Mouse (Mus musculus): ENCODE results near the gene Ksr2.
"Not testable (repeated sequence)": the region's sequence is repeated elsewhere in the genome, so short reads cannot be mapped to it uniquely, and the experiment has no call there.

Ksr2 gene

GRCm38 (mm10) chr5:117546694-117547268 lies 133.0 kb downstream of the Ksr2 start:
- no peak for DNase-seq

- DNase-seq, result no peak
Measured at GRCm38 (mm10) chr5:117550992-117551391, 137.2 kb downstream of the Ksr2 start.

DNA sequence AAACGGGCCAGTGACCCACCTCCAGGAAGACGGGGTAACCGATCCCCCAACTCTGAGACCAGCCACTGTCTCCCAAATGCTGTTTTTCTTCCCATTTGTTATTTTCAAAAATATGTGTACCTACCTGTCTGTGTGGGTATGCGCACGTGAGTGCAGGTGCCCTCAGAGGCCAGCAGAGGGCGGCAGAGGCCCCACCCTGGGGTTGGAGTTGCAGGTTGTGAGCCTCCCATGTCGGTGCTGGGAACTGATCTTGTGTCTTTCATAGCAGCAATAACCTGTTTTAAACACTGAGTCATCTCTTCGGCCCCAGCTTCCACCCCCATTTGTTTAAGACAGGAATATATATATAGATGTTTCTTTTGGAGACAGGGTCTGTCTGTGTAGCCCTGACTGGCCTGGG lies 138.3 kb downstream of the Ksr2 start:
- no peak for DNase-seq

GRCm38 (mm10) chr5:117554505-117554904 lies 140.7 kb downstream of the Ksr2 start:
- no peak for DNase-seq

DNA sequence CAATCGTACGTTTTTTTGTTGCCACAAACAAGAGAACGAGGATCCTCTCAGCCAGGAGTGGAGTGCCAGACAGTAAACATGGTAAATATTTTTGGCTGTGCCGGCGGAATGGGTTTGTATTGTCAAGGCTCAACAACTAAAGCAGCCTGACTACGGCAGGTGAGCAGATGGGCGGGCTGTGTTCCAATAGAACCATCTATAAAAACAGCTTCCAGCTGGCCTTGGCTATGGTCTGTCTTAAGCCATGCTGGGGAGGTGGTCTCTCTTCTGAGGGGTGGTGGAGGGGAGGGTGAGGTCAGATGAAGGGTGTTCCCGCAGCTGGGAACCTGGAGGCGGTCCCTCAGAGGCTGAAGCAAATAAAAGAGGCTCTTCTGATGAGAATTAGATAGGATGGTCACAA lies 142.8 kb downstream of the Ksr2 start:
- DNase-seq, result no peak

DNA sequence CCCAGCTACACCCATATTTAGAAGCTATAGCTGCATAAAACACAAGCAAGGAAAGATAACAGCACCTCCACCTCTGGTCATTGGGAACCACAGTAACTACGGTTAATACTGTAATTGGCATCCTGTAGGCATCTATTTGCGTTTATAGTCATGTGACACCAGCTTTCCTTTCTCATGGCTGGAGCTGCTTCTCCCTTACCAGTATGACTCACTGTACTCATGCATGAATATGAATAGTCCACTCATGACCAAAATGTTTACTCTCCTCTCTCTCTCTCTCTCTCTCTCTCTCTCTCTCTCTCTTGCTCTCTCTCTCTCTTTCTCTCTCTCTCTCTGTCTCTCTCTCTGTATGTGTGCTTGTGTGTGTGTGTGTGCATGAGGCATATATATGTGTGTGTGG lies 147.3 kb downstream of the Ksr2 start:
- no peak for DNase-seq

DNA sequence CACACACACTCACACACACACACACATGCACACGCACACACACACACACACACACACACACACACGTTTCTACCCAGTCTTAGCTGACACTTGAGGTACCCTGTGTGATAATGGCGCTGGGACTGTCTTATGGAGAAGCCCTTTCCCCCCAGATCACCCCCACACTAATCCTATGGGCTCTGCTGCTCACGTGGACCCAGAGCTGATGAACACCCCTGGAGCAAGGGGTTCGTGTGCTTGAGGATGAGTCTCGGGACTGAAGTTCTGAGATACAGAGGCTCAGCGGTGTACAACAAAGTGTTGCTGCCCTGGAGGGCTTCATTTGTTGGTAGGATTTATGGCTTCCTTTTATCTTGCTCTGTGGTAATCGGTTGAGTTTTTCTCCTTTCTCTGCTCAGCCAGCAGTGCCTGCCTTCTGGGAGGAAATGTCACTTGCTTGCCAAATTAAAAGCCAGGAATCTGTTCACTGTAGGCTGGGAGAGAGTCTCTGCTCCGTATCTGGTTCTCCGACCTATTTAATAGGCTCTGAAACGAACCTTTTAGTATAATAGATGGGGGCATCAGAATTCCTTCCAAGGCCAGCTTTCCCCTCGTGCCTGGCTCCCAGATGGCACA lies 152.4 kb downstream of the Ksr2 start:
- no peak for DNase-seq

GRCm38 (mm10) chr5:117569190-117569795 lies 155.5 kb downstream of the Ksr2 start:
- DNase-seq, result peak; percentile 89

DNA sequence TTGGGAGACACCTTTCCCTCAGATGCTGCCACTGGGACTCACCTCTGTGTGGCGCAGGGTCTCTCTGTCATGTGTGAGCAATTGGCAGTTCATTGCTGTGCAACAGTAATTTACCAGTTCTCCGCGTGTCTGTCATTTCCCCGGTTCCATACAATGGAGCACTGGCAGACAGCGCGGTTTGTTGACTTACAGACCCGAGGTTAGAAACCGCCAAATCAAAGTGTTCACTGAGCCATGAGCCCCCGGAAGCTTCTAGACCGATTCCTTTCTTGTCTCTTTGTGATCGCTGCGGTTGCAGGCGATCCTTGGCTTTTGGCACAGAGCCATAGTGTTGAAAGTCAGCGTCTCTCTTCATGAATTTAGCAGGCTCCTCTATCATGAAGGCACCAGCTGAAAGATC lies 158.6 kb downstream of the Ksr2 start:
- peak; percentile 58 for DNase-seq

- DNase-seq, result peak; percentile 71
Measured at GRCm38 (mm10) chr5:117574894-117575293, 161.1 kb downstream of the Ksr2 start.

DNA sequence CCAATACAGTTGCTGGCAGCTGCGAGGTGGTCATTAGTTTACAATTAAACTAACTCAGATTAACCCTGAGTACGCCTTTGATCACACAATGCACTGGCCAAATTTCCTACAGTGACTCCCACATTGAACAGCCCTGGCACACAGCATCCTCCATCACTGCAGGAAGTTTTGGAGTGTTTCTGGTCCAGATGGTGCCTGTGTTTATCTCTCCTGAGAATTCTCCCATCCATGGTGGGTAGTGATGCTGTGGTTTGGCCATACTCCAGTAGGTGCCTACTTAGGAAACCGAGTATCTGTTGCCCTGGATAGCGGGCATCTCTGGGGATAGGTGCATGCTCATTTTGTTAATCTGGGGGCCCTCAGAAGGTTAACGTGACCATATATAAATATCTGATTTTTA lies 163.8 kb downstream of the Ksr2 start:
- DNase-seq, result peak; percentile 45

- DNase-seq, result peak; percentile 87
Measured at GRCm38 (mm10) chr5:117581711-117582110, 167.9 kb downstream of the Ksr2 start.

DNA sequence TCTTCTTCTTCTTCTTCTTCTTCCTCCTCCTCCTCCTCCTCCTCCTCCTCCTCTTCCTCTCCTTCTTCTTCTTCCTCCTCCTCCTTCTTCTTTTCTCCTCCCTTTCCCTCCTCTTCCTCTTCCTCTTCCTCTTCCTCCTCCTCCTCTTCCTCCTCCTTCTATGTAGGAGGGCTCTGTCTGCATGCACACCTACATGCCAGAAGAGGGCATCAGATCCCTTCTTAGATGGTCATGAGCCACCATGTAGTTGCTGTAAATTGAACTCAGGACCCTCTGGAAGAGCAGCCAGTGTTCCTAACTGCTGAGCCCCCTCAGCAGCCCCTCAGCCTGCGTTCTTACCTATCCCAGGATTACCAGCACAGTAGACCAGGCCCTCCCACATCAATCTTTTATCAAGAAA lies 170.6 kb downstream of the Ksr2 start:
- no peak for DNase-seq

GRCm38 (mm10) chr5:117589266-117589665 lies 175.5 kb downstream of the Ksr2 start:
- DNase-seq, result no peak

GRCm38 (mm10) chr5:117593273-117593672 lies 179.5 kb downstream of the Ksr2 start:
- DNase-seq, result no peak

- DNase-seq, result no peak
Measured at GRCm38 (mm10) chr5:117596803-117597202, 183.0 kb downstream of the Ksr2 start.

- no peak for DNase-seq
Measured at GRCm38 (mm10) chr5:117602026-117602425, 188.2 kb downstream of the Ksr2 start.

DNA sequence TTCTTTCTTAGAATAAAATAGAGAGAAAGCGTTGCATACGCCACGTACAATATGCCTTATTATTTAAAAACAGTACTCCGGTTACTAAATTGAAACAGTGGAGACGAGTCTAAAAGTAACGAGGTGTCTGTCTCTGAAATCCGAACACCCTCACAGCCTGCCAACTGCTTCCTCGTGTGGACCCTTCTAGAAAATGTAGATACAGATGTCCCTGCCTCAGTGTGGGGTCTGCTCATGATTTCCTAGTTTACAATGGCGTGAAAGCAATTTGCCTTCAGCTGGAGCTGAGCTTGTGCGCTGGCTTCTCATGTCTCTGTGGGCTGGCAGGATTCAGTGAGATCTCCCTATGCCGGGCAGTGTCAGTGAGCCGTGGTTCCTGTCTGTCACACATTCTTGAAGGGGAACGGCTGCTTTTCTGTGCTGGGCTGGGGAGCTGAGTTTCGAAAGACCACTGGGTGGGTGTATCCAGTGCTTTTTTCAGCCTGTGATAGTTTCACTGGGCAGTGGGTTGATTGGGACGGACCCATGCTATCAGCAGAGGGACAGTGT lies 194.0 kb downstream of the Ksr2 start:
- DNase-seq, result no peak

DNA sequence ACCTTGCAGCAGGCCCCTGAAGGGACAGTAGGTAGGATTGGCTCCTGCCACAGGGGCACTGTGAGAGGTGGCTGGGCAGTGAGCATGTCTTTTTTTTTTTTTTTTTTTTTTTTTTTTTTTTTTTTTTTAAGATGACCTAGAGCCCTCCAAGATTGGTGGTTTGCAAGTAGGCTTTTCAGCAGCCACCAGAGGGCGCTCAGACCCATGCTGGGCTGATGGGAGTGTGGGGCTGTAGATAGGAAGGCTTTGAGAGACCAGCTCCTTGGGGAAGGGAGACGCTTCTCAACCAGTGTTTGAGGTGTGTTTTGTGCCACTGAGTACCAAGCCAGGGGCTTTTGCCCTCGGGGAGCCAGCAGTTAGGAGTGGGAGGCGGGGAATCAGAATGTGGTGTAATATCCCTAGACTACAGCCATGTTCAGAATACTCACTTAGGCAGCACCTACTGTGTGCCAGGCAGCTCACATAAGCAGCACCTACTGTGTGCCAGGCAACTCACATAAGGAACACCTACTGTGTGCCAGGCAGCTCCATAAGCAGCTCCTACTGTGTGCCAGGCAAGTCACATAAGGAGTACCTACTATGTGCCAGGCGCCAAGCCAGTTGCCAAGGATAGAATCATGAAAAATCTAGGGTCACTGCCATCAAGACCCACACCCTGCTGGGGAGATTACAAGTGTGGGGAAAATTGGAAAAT lies 200.7 kb downstream of the Ksr2 start:
- DNase-seq, result peak; percentile 64

- DNase-seq, result no peak
Measured at GRCm38 (mm10) chr5:117620292-117620691, 206.5 kb downstream of the Ksr2 start.

DNA sequence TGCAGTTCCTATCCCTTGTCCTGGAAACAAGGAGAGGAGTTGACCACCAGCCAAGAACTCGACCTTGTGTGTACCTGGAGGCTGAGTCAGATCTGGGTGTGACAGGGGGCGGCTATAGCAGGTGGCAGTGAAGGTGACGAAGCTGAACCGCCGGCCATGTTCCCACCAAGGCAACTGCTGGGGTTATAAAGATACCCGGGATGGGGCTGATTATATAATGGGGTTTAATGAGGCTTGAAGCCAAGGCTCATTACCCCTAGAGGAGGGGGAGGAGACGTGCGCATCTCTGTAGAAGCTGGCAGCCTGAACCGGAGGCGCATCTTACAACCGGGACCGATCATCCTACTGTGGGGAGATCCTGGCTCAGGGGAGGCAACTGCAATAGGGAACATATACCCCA lies 208.4 kb downstream of the Ksr2 start:
- peak; percentile 41 for DNase-seq

DNA sequence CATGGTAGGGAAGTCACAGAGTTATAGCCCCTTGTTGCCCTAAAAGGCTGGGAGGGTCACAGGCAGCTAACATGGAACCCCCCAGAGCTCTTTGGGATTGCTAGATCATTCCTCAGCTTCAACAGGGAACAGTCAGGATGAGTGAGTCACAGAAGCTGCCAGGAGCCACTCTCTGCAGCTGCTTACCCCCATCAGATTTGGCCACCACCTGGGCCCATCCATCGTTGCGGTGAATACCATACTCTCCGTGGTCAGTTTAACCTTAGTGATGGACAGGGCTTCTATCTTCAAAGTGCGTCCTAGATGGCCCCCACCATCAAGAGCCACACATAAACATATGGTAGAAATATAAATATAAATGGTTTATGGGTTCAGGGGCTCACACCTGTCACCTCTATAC lies 209.4 kb downstream of the Ksr2 start:
- not testable (repeated sequence) for DNase-seq

- DNase-seq, result no peak
Measured at GRCm38 (mm10) chr5:117626907-117627306, 213.1 kb downstream of the Ksr2 start.

DNA sequence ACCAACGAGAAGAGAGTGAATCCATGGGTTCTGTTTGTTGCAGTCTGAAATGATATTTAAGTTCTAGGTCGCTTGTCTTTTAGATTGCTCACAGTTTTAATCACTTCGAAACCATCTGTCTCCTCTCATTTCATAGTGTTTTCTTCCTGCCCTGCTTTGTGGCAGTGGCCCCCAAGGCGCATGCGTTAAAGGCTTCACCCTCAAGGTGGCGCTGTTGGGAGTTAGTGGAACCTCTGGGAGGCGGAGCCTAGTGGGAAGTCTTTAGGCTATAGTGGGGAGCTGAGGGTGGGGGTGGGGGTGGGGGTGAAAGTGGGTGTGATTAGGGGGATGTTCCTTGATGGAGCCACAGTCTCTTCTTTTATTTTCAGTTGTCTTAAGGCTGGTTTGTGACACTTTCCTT lies 214.6 kb downstream of the Ksr2 start:
- peak; percentile 61 for DNase-seq
